Mouse (Mus musculus): ENCODE results near the gene Acbd3.
A peak's percentile ranks its signal among the peaks of the same experiment; 100 is the strongest.

Acbd3 gene

DNA sequence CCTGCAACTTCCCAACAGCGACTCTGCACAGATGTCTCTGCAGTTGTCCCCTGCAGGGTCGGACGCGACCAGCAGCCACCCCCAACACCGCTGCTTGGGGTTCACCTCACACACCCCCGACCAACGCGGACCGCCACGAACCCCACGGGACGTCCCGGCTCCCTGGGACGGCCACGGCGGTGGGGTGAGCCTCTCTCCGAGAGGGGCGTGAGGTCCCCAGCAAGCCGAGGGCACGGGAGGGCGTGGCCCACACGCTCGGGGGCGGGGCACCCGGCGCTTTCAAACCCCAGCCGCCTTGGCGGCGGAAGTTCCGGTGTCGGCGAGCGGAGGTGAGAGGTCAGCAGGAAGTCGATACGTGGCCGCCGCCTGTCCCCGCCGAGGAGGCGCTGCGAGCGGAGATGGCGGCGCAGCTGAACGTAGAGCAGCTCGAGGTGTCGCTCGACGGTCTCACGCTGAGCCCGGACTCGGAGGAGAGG lies at the start of gene Acbd3:
Gene Acbd3, plus strand, starts transcription at position 340 of the 476 bp plus-strand sequence.
- DNase-seq, result peak; percentile 94

DNA sequence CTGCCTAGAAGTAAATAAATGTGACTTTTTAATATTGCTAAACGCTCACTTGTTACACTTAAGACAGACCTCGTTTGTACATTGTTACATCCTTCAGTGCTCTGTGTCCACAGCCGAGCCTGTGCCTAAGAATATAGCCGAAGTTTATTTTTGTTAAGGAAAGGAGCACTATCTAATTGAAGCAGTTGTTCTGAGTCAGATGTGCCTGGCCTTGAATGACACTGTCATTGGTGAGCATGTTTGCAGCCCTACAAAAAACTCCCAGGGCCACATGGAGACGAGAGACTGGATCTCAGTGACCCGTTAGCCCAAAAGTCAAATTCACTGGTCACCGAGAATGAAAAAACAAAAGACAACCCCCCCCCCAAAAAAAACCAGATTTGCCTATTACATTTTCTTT lies 34.6 kb upstream of the Acbd3 start:
- DNase-seq, result no peak

DNA sequence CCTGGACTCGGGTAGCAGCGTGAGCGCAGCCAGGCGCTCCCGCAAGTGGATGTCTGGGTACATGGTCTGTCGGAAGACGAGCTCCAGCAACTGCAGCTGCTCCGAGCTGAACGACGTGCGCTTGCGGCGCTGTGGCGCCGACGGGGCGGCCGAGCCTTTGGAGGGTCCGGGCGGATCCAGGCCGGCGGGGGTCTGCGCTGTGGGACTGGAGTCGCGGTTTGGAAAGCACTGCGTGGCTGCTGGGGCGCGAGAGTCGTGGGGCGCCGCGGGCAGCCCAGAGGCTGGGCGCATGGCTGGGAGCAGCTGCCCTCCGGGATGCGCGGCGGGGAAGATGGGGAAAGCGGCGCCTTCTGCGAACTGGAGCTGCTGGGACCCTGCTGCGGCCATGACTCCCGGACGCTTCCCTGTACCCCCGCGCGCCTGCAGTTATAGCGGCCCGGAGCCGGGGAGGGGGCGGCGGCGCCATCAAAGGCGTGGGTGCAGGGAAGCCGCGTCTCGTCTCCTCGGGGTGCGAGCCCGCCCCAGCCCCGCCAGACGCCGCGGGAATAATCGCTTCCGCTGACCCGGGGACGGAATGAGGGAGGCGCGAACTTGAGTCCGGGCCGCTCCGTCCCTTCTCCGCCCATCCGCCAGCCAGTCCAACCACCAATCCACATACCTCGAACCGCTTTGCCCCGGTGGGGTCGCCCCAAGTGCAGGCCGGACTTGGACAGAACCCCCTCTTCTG lies 29.1 kb upstream of the Acbd3 start, which contains the start of gene Mixl1:
Gene Mixl1, minus strand, starts transcription at position 409 of the 727 bp plus-strand sequence.
- no peak for DNase-seq

DNA sequence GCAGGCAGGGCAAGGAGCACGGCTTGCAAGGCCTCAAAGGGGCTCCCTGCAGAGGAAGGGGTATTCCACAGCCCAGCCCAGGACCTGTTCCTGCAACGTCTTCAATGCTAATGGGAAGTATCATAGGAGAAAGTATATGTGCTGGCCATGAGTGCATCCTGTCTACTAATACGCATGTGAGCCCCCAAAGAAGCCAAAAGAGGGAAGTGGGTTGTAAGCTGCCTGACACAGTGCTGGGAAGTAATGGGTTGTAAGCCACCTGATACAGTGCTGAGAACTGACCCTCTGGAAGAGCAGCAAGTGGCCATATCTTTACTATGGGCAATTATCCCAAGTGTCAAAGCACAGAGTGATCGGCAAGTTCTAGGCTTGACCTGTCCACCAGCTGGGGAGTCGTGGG lies 27.8 kb upstream of the Acbd3 start:
- DNase-seq, result no peak

DNA sequence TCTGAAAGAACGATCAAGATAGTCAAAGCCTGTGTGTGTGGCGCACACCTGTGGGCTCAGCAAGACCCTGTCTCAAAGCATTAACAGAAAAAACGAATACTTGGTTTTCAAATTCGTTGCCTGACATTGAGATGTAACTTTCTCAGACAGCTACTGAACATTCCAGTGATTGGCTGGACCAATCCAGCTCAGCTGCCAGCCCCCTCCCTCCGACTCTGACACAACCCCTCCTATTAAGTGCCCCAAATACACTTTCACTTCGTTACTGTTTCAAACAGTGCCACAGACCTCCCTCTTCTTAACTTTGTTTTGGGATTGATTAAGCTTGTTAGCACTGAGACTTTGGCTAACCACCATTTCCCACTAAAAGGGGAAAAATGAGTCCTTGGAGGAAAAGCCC lies 22.4 kb upstream of the Acbd3 start:
- DNase-seq, result no peak

DNA sequence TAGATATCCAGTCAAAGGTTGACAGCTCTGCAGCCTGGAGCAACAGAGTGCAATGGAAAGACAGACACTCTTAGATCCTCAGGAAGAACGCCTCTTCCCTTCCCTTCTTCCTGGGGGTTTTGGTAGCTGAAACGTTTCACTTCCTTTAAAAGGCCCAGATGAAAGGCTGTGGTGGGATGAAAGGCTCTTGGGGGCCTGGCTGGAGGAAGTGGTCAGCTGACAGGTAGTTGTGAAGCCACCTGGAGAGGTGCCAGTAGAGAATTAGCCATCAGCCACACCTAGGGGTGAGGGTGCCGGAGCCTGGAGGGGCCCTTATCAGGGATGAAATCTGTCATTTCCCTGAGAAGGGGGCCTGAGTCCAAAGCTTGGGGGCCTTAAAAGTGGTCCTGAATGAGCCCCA lies 18.5 kb upstream of the Acbd3 start:
- DNase-seq, result no peak

DNA sequence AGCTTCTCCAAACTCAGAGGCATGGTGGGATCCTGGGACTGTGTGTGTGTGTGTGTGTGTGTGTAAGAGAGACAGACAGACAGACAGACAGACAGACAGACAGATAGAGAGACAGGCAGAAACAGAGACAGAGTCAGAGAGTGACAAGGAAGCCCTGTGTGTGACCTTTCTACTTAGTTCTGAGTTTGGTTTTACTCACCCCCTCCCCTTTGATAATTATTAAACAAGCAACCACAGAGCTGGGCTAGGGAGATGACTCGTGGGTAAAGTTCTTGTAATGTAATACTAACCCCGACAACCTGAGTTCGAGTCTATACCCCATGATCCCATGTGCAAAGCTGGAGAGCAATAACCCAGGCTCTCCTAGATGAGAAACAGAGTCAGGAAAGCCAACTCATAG lies 18.0 kb upstream of the Acbd3 start:
- DNase-seq, result no peak

DNA sequence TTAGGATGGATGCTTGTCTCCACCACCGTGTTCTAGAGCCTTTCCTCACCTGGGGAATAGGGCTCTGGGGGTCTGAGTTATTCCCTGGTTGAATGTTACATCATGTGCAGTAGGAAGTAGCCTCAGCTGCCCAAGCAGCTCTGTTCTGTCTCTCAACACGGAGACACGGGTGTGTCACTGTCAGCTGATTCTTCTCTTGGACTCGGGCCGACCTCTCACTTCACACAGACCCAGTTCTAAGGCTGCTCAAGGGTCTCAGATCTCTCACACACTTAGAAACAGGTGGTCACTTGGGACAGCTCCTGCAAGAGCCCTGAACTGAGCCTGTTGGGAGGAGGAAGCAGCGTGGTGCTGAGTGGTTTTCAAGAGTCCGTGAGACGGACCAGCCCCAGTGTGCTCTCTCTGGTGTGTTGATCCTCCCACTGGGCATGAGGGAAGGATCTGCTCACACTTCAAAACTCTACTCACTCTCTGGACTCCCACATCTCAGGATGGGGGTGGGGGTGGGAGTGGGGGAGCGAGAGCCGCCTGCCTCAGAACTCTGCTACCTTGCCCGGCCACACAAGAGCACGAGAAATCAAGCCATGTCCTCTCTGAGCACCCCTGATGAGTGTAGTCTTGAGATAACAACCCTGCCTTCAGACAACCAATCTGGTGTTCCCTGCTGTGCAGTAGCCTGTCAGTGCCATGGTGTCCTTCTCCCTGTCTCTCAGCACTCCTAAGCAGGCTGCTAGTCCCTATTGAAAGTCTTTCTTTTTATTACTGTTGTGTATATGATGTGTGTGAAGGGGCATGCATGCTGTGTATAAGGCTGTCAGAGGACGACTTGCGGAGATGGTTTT lies 16.7 kb upstream of the Acbd3 start:
- no peak for DNase-seq

DNA sequence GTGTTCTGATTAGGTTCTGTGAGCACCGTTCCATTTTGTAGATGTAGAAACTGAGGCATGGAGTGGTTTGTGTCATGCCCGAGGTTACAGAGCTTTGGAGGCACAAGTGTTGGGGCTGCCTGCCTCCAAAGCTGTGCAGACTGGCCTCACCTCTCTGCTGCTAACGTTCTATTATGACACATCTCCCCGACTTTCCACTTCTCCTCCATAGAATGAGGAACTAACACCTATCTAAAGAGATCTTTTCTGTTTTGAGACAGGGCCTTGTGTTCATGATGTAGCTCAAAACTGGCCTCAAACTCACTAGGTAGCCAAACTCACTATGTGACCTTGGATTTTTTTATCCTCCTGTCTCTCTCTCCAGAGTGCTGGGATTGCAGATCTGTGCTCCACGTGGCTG lies 7.1 kb upstream of the Acbd3 start:
- DNase-seq, result no peak

DNA sequence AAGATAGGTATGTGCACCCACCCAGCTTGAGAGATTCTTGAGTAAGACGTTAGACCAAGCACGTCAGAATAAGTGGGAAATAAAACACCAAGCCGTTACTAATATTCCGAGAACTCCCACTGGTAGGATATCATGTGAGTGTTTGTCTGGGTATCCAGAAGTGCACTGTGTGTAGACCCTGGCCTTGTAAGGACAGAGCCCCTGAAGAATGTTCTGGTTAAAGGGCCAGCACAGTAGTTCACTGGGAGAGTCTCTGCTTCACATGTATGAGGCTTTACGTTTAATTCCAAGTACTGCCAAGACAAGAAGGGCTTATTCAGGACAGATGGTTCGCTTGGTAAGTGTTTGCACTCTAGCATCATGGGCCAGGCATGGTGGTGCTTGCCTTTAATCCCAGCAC lies 6.4 kb upstream of the Acbd3 start:
- no peak for DNase-seq

DNA sequence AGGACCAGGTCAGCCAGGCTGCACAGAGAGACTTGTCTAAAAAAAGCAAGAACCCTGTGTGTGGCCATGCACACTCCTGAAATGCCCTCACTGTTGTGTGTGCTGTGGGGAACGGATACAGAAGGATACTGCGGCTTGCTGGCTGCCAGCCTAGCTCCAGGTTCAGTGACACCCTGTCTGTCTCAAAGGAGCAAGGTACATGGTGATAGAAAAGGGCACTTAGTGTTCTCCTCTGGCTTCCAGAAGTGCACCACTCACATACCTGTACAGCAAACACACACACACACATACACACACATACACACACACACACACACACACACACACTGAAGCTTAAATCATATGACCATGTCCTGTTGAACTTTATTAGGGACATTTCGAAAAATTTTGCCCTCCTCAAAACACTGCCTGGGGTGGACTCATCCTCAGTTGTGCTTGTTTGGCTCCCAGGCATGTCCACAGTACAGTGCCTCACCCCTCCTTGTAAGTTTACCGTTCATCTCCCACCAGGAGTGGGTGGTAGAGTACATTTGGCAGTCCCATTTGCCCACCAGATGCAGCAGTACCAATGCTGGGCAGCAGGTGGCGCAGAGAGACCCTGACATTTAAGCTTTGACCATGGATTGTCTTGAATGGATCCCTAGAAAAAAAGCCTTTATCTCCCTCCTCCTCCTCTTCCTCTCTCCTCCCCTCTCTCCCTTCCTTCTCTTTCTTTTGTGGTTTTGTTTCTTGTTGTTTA lies 5.7 kb upstream of the Acbd3 start:
- DNase-seq, result peak; percentile 89

DNA sequence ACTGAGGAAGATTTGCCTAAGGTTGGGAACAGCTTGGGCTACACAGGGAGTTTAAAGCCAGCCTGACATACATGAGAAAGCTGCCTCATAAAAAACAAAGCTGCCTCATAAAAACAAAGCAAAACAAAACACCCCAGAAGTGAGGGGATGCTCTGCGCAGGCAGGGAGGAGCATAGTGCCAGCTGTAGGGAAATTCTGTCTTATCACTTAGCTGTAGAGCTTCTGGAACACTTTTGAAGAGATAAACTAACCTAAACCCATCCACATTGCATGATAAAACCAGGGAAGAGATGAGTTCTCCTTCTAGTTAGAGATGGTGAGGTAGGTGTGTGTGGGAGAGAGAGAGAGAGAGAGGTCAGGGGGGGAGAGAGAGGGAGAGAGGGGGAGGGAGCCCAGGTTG lies 3.2 kb upstream of the Acbd3 start:
- DNase-seq, result no peak

DNA sequence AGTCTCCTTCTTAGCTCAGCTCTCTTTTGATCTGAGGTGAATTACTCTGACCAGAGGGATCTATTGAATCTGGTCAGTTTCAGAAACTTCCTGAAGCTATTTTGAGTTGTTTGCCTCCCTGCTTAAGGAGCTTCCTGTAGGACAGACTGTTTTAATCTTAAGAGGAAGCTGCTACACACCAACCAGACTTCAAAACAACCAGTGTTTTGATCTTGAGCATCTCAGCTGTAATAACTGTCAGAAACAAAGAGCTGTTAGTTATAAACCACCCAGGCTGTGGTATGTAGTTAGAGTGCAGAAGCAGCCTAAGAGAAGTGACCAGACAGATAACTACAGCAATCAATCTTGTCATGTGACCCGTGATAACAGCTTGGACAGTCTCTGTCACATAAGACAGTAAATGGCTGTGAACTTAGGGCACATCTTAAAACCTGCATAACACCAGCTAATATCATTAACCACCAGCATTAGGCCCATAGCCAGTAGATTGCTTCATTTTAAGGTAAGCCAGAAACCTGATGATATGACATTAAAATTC lies 2.1 kb upstream of the Acbd3 start:
- DNase-seq, result no peak

DNA sequence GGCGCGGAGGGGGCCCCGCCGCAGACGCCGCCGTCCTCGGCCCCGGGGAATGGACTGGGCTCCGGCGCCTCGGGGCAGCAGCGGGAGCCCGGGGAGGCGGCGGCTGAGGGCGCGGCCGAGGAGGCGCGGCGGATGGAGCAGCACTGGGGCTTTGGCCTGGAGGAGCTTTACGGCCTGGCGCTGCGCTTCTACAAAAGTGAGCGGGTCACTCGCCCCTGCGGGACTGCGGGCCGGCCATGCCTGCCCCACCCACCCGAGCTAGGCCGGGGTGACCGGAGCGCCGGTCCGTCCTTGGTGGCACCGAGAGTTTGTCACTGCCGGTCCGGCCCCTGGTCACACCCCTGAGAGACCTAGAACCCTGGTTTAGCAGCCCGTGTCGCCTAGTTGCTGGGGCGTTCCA lies 340 bp downstream of the Acbd3 start:
- no peak for DNase-seq

DNA sequence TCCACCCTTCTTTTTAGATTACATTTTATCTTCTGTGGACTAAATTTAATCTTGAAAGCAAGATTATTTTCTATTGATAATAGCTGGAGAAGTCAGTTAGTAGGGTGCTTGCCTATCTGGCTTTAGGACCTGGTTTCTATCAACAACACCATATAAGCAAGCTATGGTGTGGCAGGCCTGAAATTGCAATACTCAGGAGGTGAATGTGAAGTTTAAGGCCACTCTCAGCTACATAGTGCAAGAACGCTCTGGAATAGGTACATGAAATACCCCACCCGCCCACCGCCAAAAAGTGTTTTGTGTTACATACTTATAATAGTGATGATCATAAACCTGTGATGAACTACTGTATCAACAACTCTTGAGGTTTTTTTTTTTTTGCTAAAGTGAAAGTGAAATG lies 3.4 kb downstream of the Acbd3 start:
- no peak for DNase-seq

DNA sequence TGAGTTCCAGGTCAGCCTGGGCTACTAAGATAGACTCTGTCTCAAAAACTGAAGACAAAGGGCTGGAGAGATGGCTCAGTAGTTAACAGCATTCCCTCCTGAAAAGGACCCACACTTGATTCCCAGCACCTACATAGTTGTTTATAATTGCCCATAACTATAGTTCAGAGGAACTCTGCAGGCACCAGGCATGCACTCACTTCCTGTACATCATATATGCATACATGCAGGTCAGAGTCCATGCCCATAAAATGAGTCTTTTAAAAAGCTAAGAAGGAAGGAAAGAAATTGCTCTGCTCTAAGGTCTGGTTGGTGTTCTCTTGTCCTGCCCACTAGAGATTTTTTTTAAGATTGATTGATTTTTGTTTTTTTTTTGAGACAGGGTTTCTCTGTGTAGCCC lies 22.0 kb downstream of the Acbd3 start:
- DNase-seq, result no peak

DNA sequence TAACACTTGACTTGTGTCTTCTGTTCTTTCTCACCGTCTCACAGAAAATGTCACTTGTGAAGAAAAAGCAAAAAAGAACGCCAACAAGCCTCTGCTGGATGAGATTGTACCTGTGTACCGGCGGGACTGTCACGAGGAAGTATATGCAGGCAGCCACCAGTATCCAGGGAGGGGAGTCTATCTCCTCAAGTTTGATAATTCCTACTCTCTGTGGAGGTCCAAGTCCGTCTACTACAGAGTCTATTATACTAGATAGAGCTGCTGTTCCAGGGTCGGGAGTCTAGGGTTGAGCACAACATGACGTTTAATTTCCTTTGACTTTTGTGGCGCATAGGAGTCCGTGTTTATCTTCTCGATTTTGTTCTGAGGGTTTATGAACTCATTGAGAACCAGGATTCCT lies 26.3 kb downstream of the Acbd3 start:
- no peak for DNase-seq

DNA sequence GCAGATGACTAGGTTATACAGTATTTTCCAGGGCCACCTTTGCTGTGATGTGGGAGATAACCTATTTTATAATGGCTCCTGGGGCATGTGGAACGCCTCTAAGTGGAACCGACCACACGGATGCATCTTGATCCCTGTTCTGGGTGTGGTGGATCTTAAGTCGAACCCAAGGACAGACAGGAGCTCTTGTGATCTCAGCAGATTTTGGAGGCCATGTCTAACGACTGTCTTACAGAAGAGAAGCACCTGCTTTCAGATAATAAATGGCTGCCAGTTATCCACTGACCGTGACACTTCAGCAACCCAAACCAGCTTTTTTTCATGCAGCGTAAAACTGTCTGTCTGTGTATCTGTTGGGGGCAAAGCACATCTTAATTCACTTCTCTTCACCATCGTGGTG lies 28.5 kb downstream of the Acbd3 start:
- no peak for DNase-seq

DNA sequence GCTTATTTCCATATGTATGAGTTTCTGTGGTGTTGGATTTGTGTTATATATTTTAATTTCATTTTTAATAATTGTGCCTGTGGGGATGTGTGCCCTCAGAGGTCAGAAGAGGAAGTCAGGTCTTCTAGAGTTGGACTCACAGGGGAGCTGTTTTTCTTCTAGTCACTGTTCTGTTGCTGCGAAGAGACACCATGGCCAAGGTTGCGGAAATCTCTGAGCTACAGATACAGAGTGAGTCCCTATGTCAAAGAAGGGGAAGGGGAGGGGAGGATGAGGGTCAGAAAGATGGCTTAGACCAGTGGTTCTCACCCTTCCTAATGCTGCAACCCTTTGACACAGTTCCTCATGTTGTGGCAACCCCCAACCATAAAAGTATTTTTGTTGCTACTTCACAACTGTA lies 30.9 kb downstream of the Acbd3 start:
- DNase-seq, result no peak

DNA sequence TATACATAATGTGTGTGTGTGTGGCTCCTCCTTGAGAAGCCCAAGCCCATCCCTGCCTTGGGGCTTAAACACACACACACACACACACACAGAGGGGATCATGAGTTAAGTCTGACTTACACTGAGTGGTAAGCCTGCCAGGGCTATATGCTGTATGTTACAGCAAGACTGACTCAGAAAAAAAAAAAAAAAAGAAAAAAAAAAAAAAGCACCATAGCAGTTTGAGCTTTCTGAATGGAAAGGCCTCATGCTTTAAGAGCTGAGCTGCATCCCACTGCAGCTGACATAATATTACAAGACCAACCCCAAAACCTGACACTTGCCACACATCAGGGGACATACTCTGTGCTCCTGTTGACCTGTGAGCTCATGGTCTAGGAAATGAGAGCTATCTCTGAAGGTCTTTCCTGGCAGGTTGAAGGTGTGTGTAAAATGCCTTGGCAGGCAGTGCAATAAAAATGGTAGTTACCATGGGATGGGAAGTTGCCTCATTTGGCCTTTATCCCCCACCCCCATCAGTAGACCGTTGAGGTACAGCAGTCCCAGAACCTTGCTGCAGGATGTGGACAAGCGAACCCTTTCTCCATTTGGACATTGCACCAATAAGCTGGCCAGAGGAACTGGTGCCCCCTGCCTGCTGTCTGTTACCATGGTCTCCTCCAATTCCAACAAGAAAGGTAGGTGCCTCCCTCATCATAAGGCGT lies 31.6 kb downstream of the Acbd3 start:
- DNase-seq, result no peak

DNA sequence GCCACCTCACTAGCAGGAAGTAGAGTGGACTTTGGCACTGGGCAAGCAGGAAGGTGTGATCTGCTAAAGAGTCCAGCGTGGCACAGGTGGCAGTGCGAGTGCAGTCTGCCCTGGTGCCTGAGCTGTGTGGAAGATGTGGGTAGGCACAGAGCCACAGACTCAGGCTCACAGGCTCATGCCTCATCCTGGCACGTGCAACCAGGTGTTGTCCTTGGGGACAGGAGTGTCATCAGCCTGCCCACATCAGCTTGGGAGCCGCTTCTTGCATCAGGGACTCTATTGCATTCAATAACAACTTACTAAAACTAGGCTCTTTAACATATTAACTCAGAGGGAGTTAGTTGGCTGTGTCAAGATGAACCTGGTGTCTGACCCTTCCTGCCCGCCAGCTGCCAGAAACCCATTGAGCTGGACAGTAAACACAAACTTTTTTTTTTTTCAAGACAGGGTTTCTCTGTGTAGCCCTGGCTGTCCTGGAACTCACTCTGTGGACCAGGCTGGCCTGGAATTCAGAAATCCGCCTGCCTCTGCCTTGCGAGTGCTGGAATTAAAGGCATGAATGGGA lies 32.2 kb downstream of the Acbd3 start:
- peak; percentile 57 for DNase-seq

DNA sequence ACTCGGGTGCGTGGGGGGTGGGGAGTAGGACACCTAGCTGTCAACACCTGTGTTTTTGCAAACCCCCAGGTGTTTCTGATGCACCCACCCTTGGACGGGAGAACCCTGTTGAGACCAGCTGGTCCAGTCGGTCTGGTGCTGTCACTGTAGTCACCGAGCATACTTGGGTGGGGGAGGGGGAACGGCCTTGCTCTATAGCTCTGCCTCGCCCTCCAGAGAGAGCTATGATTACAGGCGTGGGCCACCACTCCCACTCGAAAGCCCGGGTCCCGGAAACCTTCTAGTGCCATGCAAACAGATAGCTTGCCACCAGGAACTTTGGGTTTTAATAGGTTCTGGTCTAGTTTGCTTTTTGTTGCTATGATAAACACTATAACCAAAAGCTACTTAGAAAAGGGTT lies 36.3 kb downstream of the Acbd3 start:
- no peak for DNase-seq

Measured in kidney, adult 18-20 months (tissue).